Mouse (Mus musculus) cerebellum, adult 11-12 months (tissue): ENCODE data around the gene Sfrp5.

Source experiments
- DNase-seq: peaks from one replicate; pipeline ENCODE4 v3.0.0; 2022

The Sfrp5 gene

GRCm38 (mm10) chr19:42201696-42202381 lies at the start of gene Sfrp5:
Sfrp5 (minus strand) TSS chr19:42202252.
- no peak for DNase-seq

- DNase-seq: no peak
Observed at GRCm38 (mm10) chr19:42249976-42250914, 48.2 kb upstream of the Sfrp5 start.

GRCm38 (mm10) chr19:42247519-42247918 lies 45.5 kb upstream of the Sfrp5 start, which contains the start of gene Golga7b:
Golga7b (plus strand) TSS chr19:42247574.
- no peak for DNase-seq

- DNase-seq: no peak
Observed at GRCm38 (mm10) chr19:42246626-42247025, 44.6 kb upstream of the Sfrp5 start.

- no peak for DNase-seq
Observed at GRCm38 (mm10) chr19:42243401-42243800, 41.3 kb upstream of the Sfrp5 start.

- no peak for DNase-seq
Observed at GRCm38 (mm10) chr19:42240881-42241280, 38.8 kb upstream of the Sfrp5 start.

- DNase-seq: no peak
Observed at GRCm38 (mm10) chr19:42238341-42238715, 36.3 kb upstream of the Sfrp5 start.

GRCm38 (mm10) chr19:42237602-42238340 lies 35.7 kb upstream of the Sfrp5 start:
- no peak for DNase-seq

GRCm38 (mm10) chr19:42230986-42231385 lies 28.9 kb upstream of the Sfrp5 start:
- DNase-seq: peak; percentile 47

- DNase-seq: no peak
Observed at GRCm38 (mm10) chr19:42230288-42230568, 28.2 kb upstream of the Sfrp5 start.

GRCm38 (mm10) chr19:42229499-42230287 lies 27.6 kb upstream of the Sfrp5 start:
- no peak for DNase-seq

- no peak for DNase-seq
Observed at GRCm38 (mm10) chr19:42226451-42226850, 24.4 kb upstream of the Sfrp5 start.

GRCm38 (mm10) chr19:42217374-42217763 lies 15.3 kb upstream of the Sfrp5 start:
- peak; percentile 68 for DNase-seq

- DNase-seq: peak; percentile 34
Observed at GRCm38 (mm10) chr19:42216699-42217373, 14.8 kb upstream of the Sfrp5 start.

- no peak for DNase-seq
Observed at GRCm38 (mm10) chr19:42214601-42215000, 12.5 kb upstream of the Sfrp5 start.

- DNase-seq: no peak
Observed at GRCm38 (mm10) chr19:42211936-42212335, 9.9 kb upstream of the Sfrp5 start.

GRCm38 (mm10) chr19:42209976-42210375 lies 7.9 kb upstream of the Sfrp5 start:
- no peak for DNase-seq

- DNase-seq: no peak
Observed at GRCm38 (mm10) chr19:42209485-42209884, 7.4 kb upstream of the Sfrp5 start.

- DNase-seq: no peak
Observed at GRCm38 (mm10) chr19:42205201-42205600, 3.1 kb upstream of the Sfrp5 start.

- DNase-seq: peak; percentile 93
Observed at GRCm38 (mm10) chr19:42204306-42204705, 2.3 kb upstream of the Sfrp5 start.

GRCm38 (mm10) chr19:42202467-42202866 lies 415 bp upstream of the Sfrp5 start:
- peak; percentile 60 for DNase-seq

GRCm38 (mm10) chr19:42198026-42198425 lies 4.0 kb downstream of the Sfrp5 start:
- no peak for DNase-seq
